Mouse (Mus musculus) gastrocnemius, postnatal 14 days (tissue): Measurements from ENCODE around the gene Skap1. TPM values are rescaled to one million over a fixed set of nuclear protein-coding genes. Genes with fewer than 3 reads are reported as not detected.
"Not testable (repeated sequence)": the region's sequence is repeated elsewhere in the genome, so short reads cannot be mapped to it uniquely, and the experiment has no call there.

Experiments
- DNase-seq: peaks from one replicate; pipeline ENCODE4 v3.0.0; 2021; ENCODE audit warnings: mixed read lengths
- intact Hi-C: fragments of 180-260 bp; cut with DNase I; formaldehyde crosslinking; loops from one replicate; pipeline ENCODE4 v1.15.1; 2025; ENCODE audit warnings: low total_unique reads
- total RNA-seq, 2 experiments: library from RNA; stranded (reverse); gene quantifications; 2 replicates each; pipeline ENCODE4 v1.2.3; 2021

Gene Skap1
- total RNA-seq, 2 experiments from 2014 or later: 0.20 TPM; not detected in 1

GRCm38 (mm10) chr11:96765645-96766044, 301.3 kb downstream of the Skap1 start:
- no peak for DNase-seq
- intact Hi-C loops: no loop called here

DNA sequence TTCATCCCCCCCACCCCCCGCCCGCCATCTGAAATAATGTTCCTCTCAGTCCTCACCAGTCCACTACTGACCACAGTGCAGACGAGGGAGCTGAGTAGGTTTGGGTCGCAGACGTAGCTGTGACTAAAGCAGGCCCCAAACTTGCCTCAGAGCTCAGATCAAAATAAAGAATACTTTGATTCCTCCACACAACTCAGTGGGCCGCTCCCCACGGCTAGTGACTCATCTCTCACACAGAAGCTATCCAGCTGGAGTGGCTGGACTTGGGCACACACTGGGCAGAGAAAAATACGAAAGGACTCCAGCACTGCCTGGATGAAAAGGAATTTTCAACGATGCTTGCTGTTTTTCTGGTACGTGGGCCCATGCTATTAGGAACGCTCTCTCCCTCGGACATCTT, 302.2 kb downstream of the Skap1 start:
- intact Hi-C loops: no loop called here
- DNase-seq: no peak

DNA sequence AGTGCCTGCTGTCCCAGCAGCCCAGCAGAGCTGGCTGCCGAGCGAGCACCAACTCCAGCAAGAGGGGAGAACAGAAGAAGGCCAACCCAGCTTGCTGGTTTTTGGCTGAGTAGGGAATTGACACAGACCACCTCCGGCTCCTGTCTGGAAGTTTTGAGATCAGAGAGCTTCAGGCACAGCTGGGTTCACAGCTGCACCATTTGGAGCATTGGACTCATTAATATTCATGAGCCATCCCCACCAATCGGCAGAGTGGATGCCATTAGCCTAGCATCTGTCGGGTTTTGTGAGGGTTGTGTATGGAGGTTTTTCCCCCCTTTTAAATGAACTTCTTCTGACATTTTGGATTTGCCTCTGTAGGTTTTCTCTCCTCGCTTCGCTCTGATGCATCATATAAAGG, 302.7 kb downstream of the Skap1 start:
- no peak for DNase-seq
- intact Hi-C loops: no loop called here

GRCm38 (mm10) chr11:96768240-96768639, 303.8 kb downstream of the Skap1 start:
- intact Hi-C loops: no loop called here
- DNase-seq: no peak

- intact Hi-C loops: no loop called here
Measured at GRCm38 (mm10) chr11:96771274-96771975, 307.0 kb downstream of the Skap1 start.

DNA sequence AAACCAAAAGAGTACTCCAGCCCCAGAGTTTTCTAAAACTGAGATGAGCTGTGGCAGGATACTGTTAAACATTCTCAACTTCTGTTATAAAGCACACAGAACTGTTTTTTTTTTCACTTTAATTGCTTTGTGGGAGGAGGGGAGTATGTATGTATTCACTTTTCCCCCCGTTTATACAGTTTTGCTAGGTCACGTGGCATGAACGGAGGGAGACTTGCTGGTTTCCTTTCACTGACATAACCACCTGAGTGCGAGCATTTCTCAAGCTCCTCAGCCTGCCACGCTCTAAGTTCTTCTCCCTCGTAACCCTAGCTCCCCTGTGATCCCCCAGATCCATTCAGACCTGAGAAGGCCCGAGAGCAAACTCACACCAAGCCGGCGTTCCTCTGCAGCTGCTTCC, 308.0 kb downstream of the Skap1 start:
- intact Hi-C loops: no loop called here
- no peak for DNase-seq

More at GRCm38 (mm10) chr11:96771274-96771975, 307.0 kb downstream of the Skap1 start:
- no peak for DNase-seq

DNA sequence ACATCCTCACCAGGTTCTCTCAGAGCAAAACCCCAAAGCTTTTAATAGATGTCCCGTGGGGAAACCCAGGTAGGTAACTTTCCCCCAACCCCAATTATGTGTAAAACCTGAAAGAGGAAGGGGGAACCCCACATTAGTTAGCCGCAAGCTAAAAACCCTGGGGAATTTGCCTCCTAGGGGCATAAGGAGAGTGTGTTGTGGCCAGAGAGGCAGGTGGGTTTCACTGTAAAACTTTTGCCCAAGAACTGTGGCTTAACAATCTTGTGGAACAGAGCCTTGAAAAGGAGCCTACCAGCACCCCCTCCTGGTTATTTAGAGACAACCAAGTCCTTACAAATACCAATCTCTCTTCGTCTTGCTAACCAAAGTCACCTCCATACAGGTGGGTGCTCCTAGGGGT, 310.1 kb downstream of the Skap1 start:
- no peak for DNase-seq
- intact Hi-C loops: no loop called here

DNA sequence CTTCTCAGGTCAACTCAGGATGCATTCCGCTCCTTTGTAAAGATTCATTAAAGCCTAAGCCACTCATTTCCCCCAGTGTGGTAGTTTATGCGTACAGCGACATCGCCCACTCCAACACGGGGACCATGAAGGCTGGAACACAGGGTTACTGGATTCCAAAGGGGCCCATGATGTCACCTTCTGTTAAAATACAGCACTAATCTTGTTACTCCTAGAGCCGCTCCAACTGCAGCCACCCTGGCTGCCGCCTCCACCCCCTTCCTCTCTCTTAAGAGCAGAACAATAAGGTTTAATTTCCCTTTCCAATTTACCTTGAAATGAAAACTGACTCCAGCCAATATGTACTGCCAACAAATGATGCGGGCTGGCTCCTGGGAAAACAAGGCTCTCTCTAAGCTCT, 310.7 kb downstream of the Skap1 start:
- DNase-seq: no peak
- intact Hi-C loops: no loop called here

DNA sequence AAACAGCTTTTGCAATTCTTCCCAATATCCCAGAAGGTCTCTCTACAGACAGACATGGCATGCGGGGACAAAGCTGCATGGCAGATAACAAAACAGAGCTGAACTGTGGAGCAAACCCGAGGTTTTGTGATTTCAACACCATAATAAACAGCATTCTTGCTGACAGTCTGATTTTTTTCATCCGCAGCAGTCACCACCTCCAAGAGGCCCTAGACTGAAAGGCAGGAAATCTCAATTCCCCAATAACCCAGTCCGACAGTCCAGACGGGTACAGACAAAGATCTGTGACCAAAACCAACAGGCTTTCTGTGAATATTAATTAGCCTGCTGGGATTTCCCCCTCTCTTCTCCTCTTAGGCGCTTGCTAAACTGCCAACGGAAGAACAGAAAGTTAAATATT, 311.3 kb downstream of the Skap1 start:
- intact Hi-C loops: no loop called here
- no peak for DNase-seq

GRCm38 (mm10) chr11:96776068-96776467, 311.7 kb downstream of the Skap1 start:
- intact Hi-C loops: no loop called here

DNA sequence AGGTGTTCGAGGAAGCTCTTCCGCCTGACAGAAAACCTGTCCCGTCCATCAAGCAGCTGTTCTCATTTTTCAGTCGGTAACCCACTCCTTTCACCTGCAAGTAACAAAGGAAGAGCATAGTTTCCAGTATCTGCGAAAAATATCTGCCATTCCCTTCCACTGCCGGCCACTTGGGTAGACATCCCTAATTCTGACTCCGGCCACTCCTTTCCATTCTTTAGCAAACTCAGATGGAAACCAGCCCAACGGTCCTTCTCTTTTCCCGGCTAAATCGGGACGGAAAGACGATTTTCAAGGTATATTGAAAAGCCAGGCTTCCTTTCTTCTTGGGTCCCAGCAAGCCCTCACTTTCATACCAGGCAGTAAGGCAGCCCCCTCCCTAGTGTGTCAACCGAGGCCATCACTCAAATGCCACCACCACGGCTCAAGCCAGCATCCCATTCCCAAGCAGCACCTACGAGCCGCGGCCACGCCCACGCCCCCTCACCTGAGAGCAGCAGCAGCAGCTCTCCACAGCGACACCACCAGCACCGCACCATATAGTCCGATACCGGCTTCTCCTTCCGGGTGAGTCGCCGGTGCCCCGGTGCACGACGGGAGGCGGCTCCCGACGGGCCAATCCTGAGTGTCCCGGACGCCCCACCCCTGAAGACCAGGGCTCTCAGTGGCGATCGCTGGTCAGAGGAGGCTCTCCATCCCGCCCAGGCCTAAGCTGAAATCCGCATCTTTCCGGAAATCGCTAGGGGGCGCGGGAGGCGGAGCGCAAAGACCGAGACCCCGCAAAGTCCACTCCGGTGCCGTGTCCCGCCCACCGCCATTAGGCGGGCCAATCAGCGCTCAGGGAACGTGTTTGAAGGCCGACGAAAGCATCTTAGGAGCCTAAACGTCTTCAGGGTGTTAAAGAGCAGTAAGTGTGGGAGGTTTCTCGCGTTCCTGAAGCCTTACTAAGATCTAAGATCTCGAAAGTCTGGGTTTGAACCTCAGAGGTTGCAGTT, 312.9 kb downstream of the Skap1 start, which contains the start of gene Snx11:
Snx11 (minus strand) TSS at position 592 of the 995 bp plus-strand sequence.
- intact Hi-C loops: no loop called here
- DNase-seq: peak; percentile 99

More at GRCm38 (mm10) chr11:96776068-96776467, 311.7 kb downstream of the Skap1 start:
- DNase-seq: no peak

DNA sequence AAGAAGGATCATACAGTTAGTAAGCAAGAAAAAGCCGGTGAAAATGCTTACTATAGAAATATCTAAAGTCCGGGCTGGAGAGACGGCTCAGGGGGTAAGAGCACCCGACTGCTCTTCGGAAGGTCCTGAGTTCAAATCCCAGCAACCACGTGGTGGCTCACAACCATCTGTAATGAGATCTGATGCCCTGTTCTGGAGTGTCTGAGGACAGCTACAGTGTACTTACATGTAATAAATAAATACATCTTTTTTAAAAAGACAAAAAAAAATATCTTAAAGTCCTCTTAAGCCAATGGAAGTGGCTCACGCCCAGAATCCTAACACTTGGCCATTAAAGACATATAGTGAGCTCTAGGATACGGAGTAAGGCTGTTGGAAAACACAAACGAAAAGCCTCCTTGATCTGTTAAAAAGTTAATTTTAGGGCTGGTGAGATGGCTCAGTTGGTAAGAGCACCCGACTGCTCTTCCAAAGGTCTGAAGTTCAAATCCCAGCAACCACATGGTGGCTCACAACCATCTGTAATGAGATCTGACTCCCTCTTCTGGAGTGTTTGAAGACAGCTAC, 313.8 kb downstream of the Skap1 start:
- intact Hi-C loops, DNase-seq: not testable (repeated sequence)

DNA sequence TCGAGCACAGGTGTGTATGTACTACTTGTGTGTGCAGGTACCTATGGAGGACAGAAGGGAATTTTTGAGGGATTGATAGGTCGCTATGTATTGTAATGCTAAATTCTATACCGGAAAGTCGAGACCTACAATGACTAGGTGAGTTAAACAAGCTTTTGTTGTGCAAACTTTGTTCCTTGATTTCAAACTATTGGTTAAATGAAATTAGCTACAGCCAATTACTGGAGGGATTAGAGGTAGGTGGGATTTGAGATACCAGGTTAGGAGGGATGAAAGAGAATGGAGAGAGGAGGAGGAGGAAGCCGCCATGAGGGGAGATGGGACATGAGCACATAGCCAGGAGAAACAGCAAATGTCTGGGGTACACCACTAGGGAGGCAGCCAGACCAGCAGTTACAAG, 315.9 kb downstream of the Skap1 start:
- intact Hi-C loops: loop anchor here (5.0 kb wide), 1 partner anchor 77 kb away; no protein-coding TSS in a partner anchor
- DNase-seq: no peak

DNA sequence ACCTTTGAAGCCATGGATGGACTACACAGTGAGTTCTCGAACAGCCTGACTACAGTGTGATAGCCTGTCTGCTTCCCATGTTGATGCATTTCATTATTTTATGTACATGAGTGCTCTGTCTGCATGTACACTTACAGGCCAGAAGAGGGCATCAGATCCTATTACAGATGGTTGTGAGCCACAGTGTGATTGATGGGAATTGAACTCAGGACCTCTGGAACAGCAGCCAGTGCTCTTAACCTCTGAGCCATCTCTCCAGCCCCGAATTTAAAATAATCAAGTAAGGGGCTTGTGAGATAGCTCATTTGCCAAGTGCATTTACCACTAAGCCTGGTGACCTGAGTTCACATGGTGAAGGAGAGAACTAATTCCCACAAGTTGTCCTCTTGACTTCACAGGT, 317.0 kb downstream of the Skap1 start:
- no peak for DNase-seq
- intact Hi-C loops: loop anchor here (5.0 kb wide), 1 partner anchor 76 kb away; no protein-coding TSS in a partner anchor

GRCm38 (mm10) chr11:96784847-96785246, 320.5 kb downstream of the Skap1 start:
- peak; percentile 62 for DNase-seq
- intact Hi-C loops: loop anchor here (5.0 kb wide), 1 partner anchor 72 kb away; no protein-coding TSS in a partner anchor

DNA sequence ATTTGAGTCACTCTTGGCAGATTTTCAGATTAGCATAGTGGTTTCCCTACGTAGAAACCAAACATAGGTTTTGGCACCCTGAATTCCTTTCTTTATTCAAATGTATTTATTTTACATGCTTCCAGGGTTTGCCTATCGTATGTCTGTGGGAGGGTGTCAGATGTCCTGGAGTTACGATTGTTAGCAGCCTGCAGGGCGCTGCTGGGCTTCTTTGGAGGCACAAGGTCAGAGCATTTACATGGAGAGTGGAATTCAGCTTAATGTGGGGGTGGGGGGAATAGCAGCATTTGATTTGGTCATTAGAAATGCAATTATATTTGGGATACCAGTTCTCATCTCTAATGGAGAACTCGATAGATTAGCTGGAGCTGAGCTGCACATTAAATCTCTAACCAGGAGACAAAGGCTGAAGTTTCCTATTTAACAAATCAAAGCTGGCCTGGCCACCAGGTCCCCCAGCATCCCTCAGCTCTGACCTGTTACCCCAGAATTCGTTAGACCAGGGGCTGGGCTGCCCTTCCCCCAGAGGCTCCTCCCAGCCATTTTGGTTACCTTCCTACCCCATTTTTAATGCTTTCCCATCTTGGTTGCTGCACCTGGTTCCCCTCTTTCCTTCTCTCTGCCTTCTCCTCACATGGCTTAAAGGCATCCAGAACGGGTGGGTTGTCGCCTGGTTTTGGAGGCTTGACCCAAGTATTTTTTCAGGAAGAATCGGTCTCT, 322.5 kb downstream of the Skap1 start:
- DNase-seq: no peak
- intact Hi-C loops: no loop called here

DNA sequence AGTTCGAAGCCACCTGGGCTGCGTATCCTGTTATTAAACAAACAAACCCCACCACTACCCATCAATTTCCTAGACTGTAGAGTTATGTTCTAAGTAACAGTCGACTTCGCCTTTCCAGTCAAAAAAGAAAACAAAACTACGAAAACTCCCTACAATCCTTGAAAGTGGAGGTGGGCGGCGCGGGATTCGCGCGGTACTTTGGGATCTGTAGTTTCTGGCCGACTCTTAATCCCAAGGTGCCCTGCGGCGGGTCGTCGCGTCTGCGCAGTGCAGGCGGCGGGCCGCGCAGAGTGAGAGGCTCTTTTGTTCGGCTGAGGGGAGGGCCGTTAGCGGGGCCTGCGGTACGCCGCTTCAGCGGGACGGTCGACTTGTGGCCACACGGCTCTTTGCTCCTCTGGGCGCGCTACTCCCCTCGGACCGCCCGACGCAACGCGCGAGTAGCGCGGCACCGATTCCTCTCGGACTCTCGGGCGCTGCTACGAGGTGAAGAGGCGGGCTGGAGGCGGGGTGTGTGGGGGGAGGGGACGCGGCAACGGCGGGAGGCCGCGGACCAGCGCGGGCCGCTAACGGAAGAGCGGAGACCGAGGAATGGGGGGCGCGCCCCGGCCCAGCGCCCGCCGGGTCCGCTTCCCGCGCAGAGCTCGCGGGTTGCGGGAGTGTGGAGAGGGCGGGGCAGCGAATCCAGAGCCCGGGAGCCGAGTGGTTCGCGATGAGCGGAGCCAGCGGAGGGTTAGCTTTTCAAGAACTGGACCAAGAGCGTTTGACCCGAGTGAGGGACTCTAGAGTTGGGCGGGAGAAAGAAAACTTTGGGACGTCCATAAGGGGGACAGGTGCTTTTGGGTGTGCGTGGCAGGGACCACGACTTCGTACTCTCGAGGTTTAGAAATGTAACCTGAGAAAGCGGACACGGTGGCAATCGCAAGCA, 324.7 kb downstream of the Skap1 start, which contains the start of gene Cbx1:
Cbx1 (plus strand) TSS at position 257 of the 925 bp plus-strand sequence.
- intact Hi-C loops: no loop called here
- DNase-seq: peak; percentile 90

GRCm38 (mm10) chr11:96789990-96790389, 325.6 kb downstream of the Skap1 start:
- intact Hi-C loops: no loop called here
- no peak for DNase-seq
